Mouse (Mus musculus) C2C12 (cell line): Measurements from ENCODE around the gene CK137956.

ENCODE experiments used
- CTCF ChIP-seq: IDR thresholded peaks from one replicate; pipeline ENCODE4 v1.5.1; 2011; ENCODE audit not compliant: control insufficient read depth, insufficient read depth, insufficient read length
- FOSL1 ChIP-seq: IDR thresholded peaks from one replicate; pipeline ENCODE4 v1.8.0; 2011; ENCODE audit warnings: mild to moderate bottlenecking, low read length; ENCODE audit not compliant: poor library complexity, insufficient read depth, severe bottlenecking
- MAX ChIP-seq: IDR thresholded peaks from one replicate; pipeline ENCODE4 v1.6.1; 2011; ENCODE audit warnings: mild to moderate bottlenecking, control low read depth
- MYOD1 ChIP-seq: IDR thresholded peaks from one replicate; pipeline ENCODE4 v1.6.1; 2011; ENCODE audit warnings: low read depth; ENCODE audit not compliant: control insufficient read depth, insufficient read length
- USF1 ChIP-seq: IDR thresholded peaks from one replicate; pipeline ENCODE4 v1.6.1; 2011; ENCODE audit warnings: low read depth, mild to moderate bottlenecking, control low read depth, moderate library complexity

DNA sequence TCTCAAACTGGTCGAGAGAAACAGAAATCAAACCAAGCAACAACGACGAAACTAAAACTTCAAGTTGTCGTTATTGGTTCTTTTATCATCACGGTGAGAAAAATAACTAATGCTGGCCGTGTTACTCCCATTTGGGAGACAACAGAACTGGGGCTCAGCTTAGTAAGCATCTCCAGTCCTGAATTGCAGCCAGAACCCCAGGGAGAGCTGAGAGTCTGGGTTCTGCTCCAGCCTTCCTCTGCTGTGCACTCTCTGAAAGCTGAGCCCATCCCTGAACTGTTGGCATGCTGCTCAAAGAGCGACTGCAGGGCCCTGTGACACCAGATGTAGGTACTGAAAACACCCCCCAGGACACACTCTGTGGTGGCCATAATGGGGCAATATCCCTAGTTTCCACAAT lies 33.3 kb downstream of the CK137956 start:
- TF ChIP-seq CTCF (no peak), MYOD1 (no peak), MAX (no peak), USF1 (no peak), FOSL1 (no peak)
